ENCODE assay signal across 20 mouse cellular contexts in genomic region chr4:45754171-45754570, GRCm38 (mm10). TPM values are rescaled to one million over a fixed set of nuclear protein-coding genes. Genes with fewer than 3 reads are reported as not detected.
DNase-seq lines count a peak whose midpoint lies in the region; ATAC-seq and TF ChIP-seq lines count a peak whose summit lies in the region.
"Had no signal": no experiment of that assay in that cellular context is flagged by ENCODE, and none has a peak within 500 bp of the region (broad histone marks: within the 10 kb centered on the region; RNA-seq: fewer than 3 reads in every experiment).

No protein-coding gene starts in this region.

- peaks cover 42% of the 10 kb centered on the region for H3K4me1 ChIP-seq in midbrain, embryonic 13.5 days (replicated peaks)
- H3K4me1 ChIP-seq in midbrain, embryonic 11.5 days (ENCODE audit: control insufficient read depth, insufficient read depth, low read length), result peaks cover 2% of the 10 kb centered on the region; the same call in 1 of the 2 replicates
- H3K4me1 ChIP-seq in hindbrain, postnatal 0 days (ENCODE audit: insufficient read depth, low read length), result peaks cover 26% of the 10 kb centered on the region
- 0 out of 2 replicates have a peak, but pooled peaks cover 5% of the 10 kb centered on the region for H3K4me1 ChIP-seq in liver, embryonic 12.5 days
- H3K4me1 ChIP-seq in liver, postnatal 0 days (ENCODE audit: insufficient read depth), result no peaks in the 10 kb centered on the region

- peak overlapping the region; percentile 41 for H3K27ac ChIP-seq in midbrain, embryonic 13.5 days
- no peak overlapping the region for H3K27ac ChIP-seq in midbrain, embryonic 11.5 days (ENCODE audit: low read depth, low read length)
- H3K27ac ChIP-seq in hindbrain, postnatal 0 days, result peak overlapping the region; percentile 26; the same call in 1 of the 2 replicates
- no peak overlapping the region for H3K27ac ChIP-seq in liver, embryonic 12.5 days
- no peak overlapping the region for H3K27ac ChIP-seq in liver, postnatal 0 days (ENCODE audit: low read depth)
- H3K27ac ChIP-seq: kidney, embryonic 15.5 days; liver, embryonic 15.5 days had no signal

- H3K4me2 ChIP-seq in midbrain, embryonic 13.5 days (replicated peaks), result no peak overlapping the region
- no peak overlapping the region for H3K4me2 ChIP-seq in midbrain, embryonic 11.5 days
- no peak overlapping the region for H3K4me2 ChIP-seq in hindbrain, postnatal 0 days (ENCODE audit: low read depth, low read length)
- no peak overlapping the region for H3K4me2 ChIP-seq in liver, embryonic 12.5 days
- no peak overlapping the region for H3K4me2 ChIP-seq in liver, postnatal 0 days (ENCODE audit: low read depth, low read length)
- H3K4me2 ChIP-seq: kidney, embryonic 15.5 days; liver, embryonic 15.5 days had no signal

- peak; percentile 38 to 51 for DNase-seq in cerebellum, postnatal 10 days
- DNase-seq in cerebellum, adult 9-10 months, result no peak
- no peak for DNase-seq in midbrain, embryonic 11.5 days (ENCODE audit: low spot score, missing footprints)
- no peak for DNase-seq in hindbrain, postnatal 0 days (ENCODE audit: low spot score)
- DNase-seq in urinary bladder, postnatal 25 days (ENCODE audit: low spot score), result no peak
- no peak for DNase-seq in liver, postnatal 0 days
- DNase-seq: adrenal gland, postnatal 25 days; cerebellum, adult 11-12 months; cerebellum, postnatal 36 days; gastrocnemius, postnatal 14 days; kidney, postnatal 4 days; layer of hippocampus, adult 9-11 months; right cerebral cortex, postnatal 25 days; thymus, adult 2 months had no signal

- no peak for ATAC-seq in midbrain, embryonic 13.5 days
- no peak for ATAC-seq in midbrain, embryonic 11.5 days (ENCODE audit: low FRiP score)
- ATAC-seq in hindbrain, postnatal 0 days, result no peak
- ATAC-seq in liver, embryonic 12.5 days, result no peak
- ATAC-seq in liver, postnatal 0 days, result no peak
- ATAC-seq: intestine, postnatal 0 days; lung, postnatal 0 days had no signal

- peaks cover 40% of the 10 kb centered on the region for H3K27me3 ChIP-seq in midbrain, embryonic 13.5 days
- H3K27me3 ChIP-seq in midbrain, embryonic 11.5 days (ENCODE audit: control insufficient read depth, insufficient read depth, low read length), result peaks cover 5% of the 10 kb centered on the region
- H3K27me3 ChIP-seq in hindbrain, postnatal 0 days (ENCODE audit: insufficient read depth, low read length), result no peaks in the 10 kb centered on the region
- peaks cover 17% of the 10 kb centered on the region; the same call in 1 of the 2 replicates for H3K27me3 ChIP-seq in liver, embryonic 12.5 days (replicated peaks)
- no peaks in the 10 kb centered on the region for H3K27me3 ChIP-seq in liver, postnatal 0 days (ENCODE audit: insufficient read depth, low read length)

- H3K36me3 ChIP-seq in midbrain, embryonic 13.5 days, result no peaks in the 10 kb centered on the region
- H3K36me3 ChIP-seq in midbrain, embryonic 11.5 days (ENCODE audit: control insufficient read depth, insufficient read depth, low read length), result no peaks in the 10 kb centered on the region
- H3K36me3 ChIP-seq in hindbrain, postnatal 0 days (ENCODE audit: insufficient read depth, low read length), result no peaks in the 10 kb centered on the region
- H3K36me3 ChIP-seq in liver, embryonic 12.5 days, result no peaks in the 10 kb centered on the region
- H3K36me3 ChIP-seq in liver, postnatal 0 days (replicated peaks; ENCODE audit: insufficient read depth, low read length), result no peaks in the 10 kb centered on the region
- H3K36me3 ChIP-seq: kidney, embryonic 15.5 days; liver, embryonic 15.5 days had no signal

- no peaks in the 10 kb centered on the region for H3K9me3 ChIP-seq in midbrain, embryonic 13.5 days
- H3K9me3 ChIP-seq in midbrain, embryonic 11.5 days (ENCODE audit: control insufficient read depth, low read length), result no peaks in the 10 kb centered on the region
- no peaks in the 10 kb centered on the region for H3K9me3 ChIP-seq in hindbrain, postnatal 0 days (ENCODE audit: low read length)
- no peaks in the 10 kb centered on the region for H3K9me3 ChIP-seq in liver, embryonic 12.5 days (replicated peaks)
- H3K9me3 ChIP-seq in liver, postnatal 0 days (ENCODE audit: low read length), result no peaks in the 10 kb centered on the region
- H3K9me3 ChIP-seq: kidney, embryonic 15.5 days; liver, embryonic 15.5 days had no signal

- WGBS in midbrain, embryonic 13.5 days, result 61% methylated on average over 4 of the region's 4 CpGs
- WGBS in midbrain, embryonic 11.5 days, result 76% methylated on average over 4 of the region's 4 CpGs
- WGBS in hindbrain, postnatal 0 days, result 42% methylated on average over 4 of the region's 4 CpGs
- 73% methylated on average over 4 of the region's 4 CpGs for WGBS in liver, embryonic 12.5 days (ENCODE audit: insufficient replicate concordance)
- WGBS in liver, postnatal 0 days (ENCODE audit: insufficient replicate concordance), result 77% methylated on average over 4 of the region's 4 CpGs

- no peak for TF ChIP-seq EP300 in liver, postnatal 0 days (IDR thresholded peaks at IDR 0.05; ENCODE audit: low read depth)

- no peak overlapping the region for H3K4me3 ChIP-seq in midbrain, embryonic 13.5 days (replicated peaks)
- no peak overlapping the region for H3K4me3 ChIP-seq in midbrain, embryonic 11.5 days (ENCODE audit: low read depth, low read length)
- H3K4me3 ChIP-seq in hindbrain, postnatal 0 days (ENCODE audit: low read length), result no peak overlapping the region
- H3K4me3 ChIP-seq in liver, embryonic 12.5 days, result no peak overlapping the region
- no peak overlapping the region for H3K4me3 ChIP-seq in liver, postnatal 0 days (ENCODE audit: low read depth, low read length)
- H3K4me3 ChIP-seq: kidney, embryonic 15.5 days; liver, embryonic 15.5 days had no signal

- TF ChIP-seq CTCF in hindbrain, postnatal 0 days (IDR thresholded peaks at IDR 0.05; ENCODE audit: low read depth), result no peak
- no peak for TF ChIP-seq CTCF in liver, postnatal 0 days (IDR thresholded peaks at IDR 0.05; ENCODE audit: low read depth)

- H3K9ac ChIP-seq in midbrain, embryonic 13.5 days (replicated peaks), result no peak overlapping the region
- H3K9ac ChIP-seq in midbrain, embryonic 11.5 days (ENCODE audit: low read length), result no peak overlapping the region
- no peak overlapping the region for H3K9ac ChIP-seq in hindbrain, postnatal 0 days (replicated peaks; ENCODE audit: low read length)
- no peak overlapping the region for H3K9ac ChIP-seq in liver, embryonic 12.5 days
- H3K9ac ChIP-seq in liver, postnatal 0 days (replicated peaks), result no peak overlapping the region
- H3K9ac ChIP-seq: kidney, embryonic 15.5 days; liver, embryonic 15.5 days had no signal

RNA-seq across cellular contexts. Expression of gene Aldh1b1, which starts 44.7 kb away (rescaled TPM):
- 15.8 and 17.6 TPM in 2 replicates for polyA plus RNA-seq in midbrain, embryonic 13.5 days (2015; fragmentation: Nextera tagmentation; extraction: Ambion mirVana)
- 3.1 TPM in 2 replicates for polyA plus RNA-seq in midbrain, embryonic 11.5 days (2014; fragmentation: Nextera tagmentation; extraction: Ambion mirVana)
- total RNA-seq in hindbrain, postnatal 0 days (2014; rRNA removed), result 23.0 and 24.4 TPM in 2 replicates
- 18.8 TPM in 2 replicates for polyA plus RNA-seq in hindbrain, postnatal 0 days (2015; fragmentation: Nextera tagmentation; extraction: Ambion mirVana)
- polyA plus RNA-seq in liver, embryonic 12.5 days (2016; fragmentation: Nextera tagmentation; extraction: Ambion mirVana), result 29.0 and 30.8 TPM in 2 replicates
- polyA plus RNA-seq in liver, postnatal 0 days (2015; fragmentation: Nextera tagmentation; extraction: Ambion mirVana), result 91.5 and 96.4 TPM in 2 replicates

Comparison
In these comparisons a context has a peak if more than half of its experiments do, and no peak if none do; other contexts are left out.
1. DNase-seq: peak in cerebellum, postnatal 10 days (2 of 2); none in cerebellum, adult 9-10 months (single experiment), midbrain, embryonic 11.5 days (single experiment), hindbrain, postnatal 0 days (single experiment), urinary bladder, postnatal 25 days (single experiment) and liver, postnatal 0 days (single experiment).
2. H3K27ac ChIP-seq: peak in midbrain, embryonic 13.5 days (single experiment) and hindbrain, postnatal 0 days (single experiment); none in midbrain, embryonic 11.5 days (single experiment), liver, embryonic 12.5 days (single experiment) and liver, postnatal 0 days (single experiment).